In the genomic region with DNA sequence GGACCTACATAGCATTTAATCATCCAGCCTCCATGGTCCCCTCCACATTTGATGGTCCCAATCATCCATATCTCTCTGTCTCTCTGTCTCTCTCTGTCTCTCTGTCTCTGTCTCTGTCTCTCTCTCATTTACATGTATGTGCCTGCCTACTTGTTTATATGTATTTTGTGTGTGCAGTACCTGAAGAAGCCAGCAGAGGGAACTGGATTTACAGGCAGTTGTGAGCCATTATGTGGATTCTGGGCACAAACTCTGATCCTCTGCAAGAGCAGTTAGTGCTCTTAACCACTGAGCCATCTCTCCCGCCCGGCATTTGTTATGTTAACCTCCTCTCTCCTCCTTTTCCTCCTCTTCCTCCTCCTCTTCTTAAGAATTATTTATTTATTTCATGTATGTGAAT, we compare ENCODE assay signal across 23 mouse cellular contexts. TPM values are rescaled to one million over a fixed set of nuclear protein-coding genes. Genes with fewer than 3 reads are reported as not detected.
A peak's percentile ranks its signal among the peaks of the same experiment; 100 is the strongest.
DNase-seq lines count a peak whose midpoint lies in the region; ATAC-seq and TF ChIP-seq lines count a peak whose summit lies in the region.
"Had no signal": no experiment of that assay in that cellular context is flagged by ENCODE, and none has a peak within 500 bp of the region (broad histone marks: within the 10 kb centered on the region; RNA-seq: fewer than 3 reads in every experiment).

No protein-coding gene starts in this region.

- H3K4me1 ChIP-seq in forebrain, postnatal 0 days (ENCODE audit: insufficient read depth), result no peaks in the 10 kb centered on the region
- no peaks in the 10 kb centered on the region for H3K4me1 ChIP-seq in forebrain, embryonic 12.5 days
- H3K4me1 ChIP-seq in E14TG2a.4 (replicated peaks; ENCODE audit: low read depth, low read length), result peaks cover 10% of the 10 kb centered on the region
- H3K4me1 ChIP-seq: forebrain, embryonic 10.5 days; midbrain, embryonic 15.5 days had no signal

- DNase-seq in forebrain, postnatal 0 days, result no peak
- no peak for DNase-seq in left cerebral cortex, adult 2 months (ENCODE audit: extremely low spot score in 1 of 2, low spot score in 2 of 2)
- DNase-seq in left cerebral cortex, postnatal 14 days (ENCODE audit: low spot score in 2 of 2), result no peak
- DNase-seq in ZHBTc4 (ENCODE audit: low read depth, low spot score), result peak; percentile 85
- DNase-seq in adrenal gland, postnatal 10 days, result no peak
- no peak for DNase-seq in right cerebral cortex, adult 18-20 months
- DNase-seq: adrenal gland, adult 2 months; cerebellum, adult 18-20 months; cerebellum, postnatal 14 days; kidney, postnatal 4 days; lung, postnatal 4 days; spleen, adult 18-20 months; thymus, postnatal 14 days had no signal

- H3K9ac ChIP-seq in forebrain, postnatal 0 days, result no peak overlapping the region
- H3K9ac ChIP-seq in forebrain, embryonic 12.5 days, result no peak overlapping the region
- H3K9ac ChIP-seq: liver, embryonic 12.5 days; lung, embryonic 15.5 days; midbrain, embryonic 15.5 days had no signal

- no peak overlapping the region for H3K4me2 ChIP-seq in forebrain, postnatal 0 days (ENCODE audit: low read depth)
- no peak overlapping the region for H3K4me2 ChIP-seq in forebrain, embryonic 12.5 days
- H3K4me2 ChIP-seq: heart, embryonic 11.5 days; liver, embryonic 12.5 days; lung, embryonic 15.5 days; midbrain, embryonic 15.5 days had no signal

- 98% methylated on average over 2 of the region's 2 CpGs for WGBS in forebrain, postnatal 0 days
- 86% methylated on average over 2 of the region's 2 CpGs for WGBS in forebrain, embryonic 12.5 days

- intact Hi-C loops in left cerebral cortex, adult 2 months (cut with DNase I), result no loop called here
- intact Hi-C loops in left cerebral cortex, postnatal 14 days (cut with DNase I), result no loop called here

- no peak overlapping the region for H3K27ac ChIP-seq in forebrain, postnatal 0 days (ENCODE audit: low read depth, low read length)
- no peak overlapping the region for H3K27ac ChIP-seq in forebrain, embryonic 12.5 days
- H3K27ac ChIP-seq in left cerebral cortex, adult 2 months, result no peak overlapping the region
- H3K27ac ChIP-seq: forebrain, embryonic 10.5 days; liver, embryonic 12.5 days; lung, embryonic 15.5 days; midbrain, embryonic 15.5 days had no signal

- no peaks in the 10 kb centered on the region for H3K27me3 ChIP-seq in forebrain, postnatal 0 days (ENCODE audit: insufficient read depth, low read length)
- H3K27me3 ChIP-seq in forebrain, embryonic 12.5 days, result no peaks in the 10 kb centered on the region
- H3K27me3 ChIP-seq in E14TG2a.4 (ENCODE audit: insufficient read depth, low read length), result peaks cover 41% of the 10 kb centered on the region
- H3K27me3 ChIP-seq: lung, embryonic 15.5 days; midbrain, embryonic 15.5 days had no signal

- no peak for ATAC-seq in forebrain, postnatal 0 days
- ATAC-seq in forebrain, embryonic 12.5 days (ENCODE audit: low FRiP score), result no peak
- ATAC-seq: hindbrain, embryonic 16.5 days; intestine, postnatal 0 days; liver, embryonic 12.5 days; midbrain, embryonic 15.5 days had no signal

- H3K4me3 ChIP-seq in forebrain, postnatal 0 days (ENCODE audit: low read depth, low read length), result no peak overlapping the region
- no peak overlapping the region for H3K4me3 ChIP-seq in forebrain, embryonic 12.5 days (replicated peaks)
- H3K4me3 ChIP-seq in left cerebral cortex, adult 2 months, result no peak overlapping the region
- H3K4me3 ChIP-seq in E14TG2a.4 (replicated peaks; ENCODE audit: low read length), result no peak overlapping the region
- H3K4me3 ChIP-seq: forebrain, embryonic 10.5 days; liver, embryonic 12.5 days; lung, embryonic 15.5 days; midbrain, embryonic 15.5 days; myocyte had no signal

- no peaks in the 10 kb centered on the region for H3K36me3 ChIP-seq in forebrain, postnatal 0 days (ENCODE audit: insufficient read depth)
- no peaks in the 10 kb centered on the region for H3K36me3 ChIP-seq in forebrain, embryonic 12.5 days (replicated peaks)
- no peaks in the 10 kb centered on the region for H3K36me3 ChIP-seq in E14TG2a.4 (ENCODE audit: insufficient read depth, low read length)
- H3K36me3 ChIP-seq: forebrain, embryonic 10.5 days; liver, embryonic 12.5 days; lung, embryonic 15.5 days; midbrain, embryonic 15.5 days had no signal

- no peaks in the 10 kb centered on the region for H3K9me3 ChIP-seq in forebrain, postnatal 0 days (ENCODE audit: low read length)
- peaks cover 7% of the 10 kb centered on the region; the same call in 1 of the 2 replicates for H3K9me3 ChIP-seq in forebrain, embryonic 12.5 days
- H3K9me3 ChIP-seq in E14TG2a.4 (ENCODE audit: low read length), result no peaks in the 10 kb centered on the region
- H3K9me3 ChIP-seq: midbrain, embryonic 15.5 days had no signal

- TF ChIP-seq CTCF in forebrain, postnatal 0 days (IDR thresholded peaks at IDR 0.05; ENCODE audit: low read depth), result peak; percentile 40
- peak; percentile 15 for TF ChIP-seq CTCF in left cerebral cortex, adult 2 months (IDR thresholded peaks at IDR 0.05)
- peak; percentile 77 for TF ChIP-seq CTCF in E14TG2a.4 (conservative IDR thresholded peaks at IDR 0.05; ENCODE audit: low read length)

RNA-seq across cellular contexts. Expression of a gene that starts 31.0 kb away (rescaled TPM):
- 13.2 and 17.8 TPM in 2 replicates for total RNA-seq in forebrain, postnatal 0 days (2014; rRNA removed)
- 4.6 and 7.6 TPM in 2 replicates for polyA plus RNA-seq in forebrain, postnatal 0 days (2015; fragmentation: Nextera tagmentation; extraction: Ambion mirVana)
- 2.1 and 2.3 TPM in 2 replicates for polyA plus RNA-seq in forebrain, embryonic 12.5 days (2016; fragmentation: Nextera tagmentation; extraction: Ambion mirVana)
- total RNA-seq in left cerebral cortex, adult 2 months (2021), result 10 to 100 TPM; 32.7 to 41.7 TPM
- total RNA-seq in left cerebral cortex, postnatal 14 days (2021), result 10 to 100 TPM; 41.9 to 42.8 TPM
- total RNA-seq in adrenal gland, postnatal 10 days (2021), result 10 to 100 TPM; 37.8 to 46.7 TPM

RNA-seq across cellular contexts. Expression of a gene that starts 45.4 kb away (rescaled TPM):
- 113 and 127 TPM in 2 replicates for total RNA-seq in forebrain, postnatal 0 days (2014; rRNA removed)
- polyA plus RNA-seq in forebrain, postnatal 0 days (2015; fragmentation: Nextera tagmentation; extraction: Ambion mirVana), result 58.6 and 69.0 TPM in 2 replicates
- 12.1 and 13.9 TPM in 2 replicates for polyA plus RNA-seq in forebrain, embryonic 12.5 days (2016; fragmentation: Nextera tagmentation; extraction: Ambion mirVana)
- 100 to 1,000 TPM; 429 to 434 TPM for total RNA-seq in left cerebral cortex, adult 2 months (2021)
- 100 to 1,000 TPM; 534 to 540 TPM for total RNA-seq in left cerebral cortex, postnatal 14 days (2021)
- total RNA-seq in adrenal gland, postnatal 10 days (2021), result 10 to 100 TPM; 30.2 to 35.0 TPM

RNA-seq across cellular contexts. Expression of a gene that starts 45.9 kb away (rescaled TPM):
- 804 and 1,069 TPM in 2 replicates for total RNA-seq in forebrain, postnatal 0 days (2014; rRNA removed)
- 578 and 651 TPM in 2 replicates for polyA plus RNA-seq in forebrain, postnatal 0 days (2015; fragmentation: Nextera tagmentation; extraction: Ambion mirVana)
- 659 and 694 TPM in 2 replicates for polyA plus RNA-seq in forebrain, embryonic 12.5 days (2016; fragmentation: Nextera tagmentation; extraction: Ambion mirVana)
- 100 to 1,000 TPM; 439 to 468 TPM for total RNA-seq in left cerebral cortex, adult 2 months (2021)
- total RNA-seq in left cerebral cortex, postnatal 14 days (2021), result 100 to 1,000 TPM; 449 to 461 TPM
- 100 to 1,000 TPM; 672 to 709 TPM for total RNA-seq in adrenal gland, postnatal 10 days (2021)

Comparison
In these comparisons a context has a peak if more than half of its experiments do, and no peak if none do; other contexts are left out.
1. CTCF ChIP-seq: peak in every context shown above with its lines; median percentile 77 in E14TG2a.4; 40 in forebrain, postnatal 0 days; 15 in left cerebral cortex, adult 2 months.